Mouse (Mus musculus): ENCODE data around the gene Rnf5.

Gene Rnf5

DNA sequence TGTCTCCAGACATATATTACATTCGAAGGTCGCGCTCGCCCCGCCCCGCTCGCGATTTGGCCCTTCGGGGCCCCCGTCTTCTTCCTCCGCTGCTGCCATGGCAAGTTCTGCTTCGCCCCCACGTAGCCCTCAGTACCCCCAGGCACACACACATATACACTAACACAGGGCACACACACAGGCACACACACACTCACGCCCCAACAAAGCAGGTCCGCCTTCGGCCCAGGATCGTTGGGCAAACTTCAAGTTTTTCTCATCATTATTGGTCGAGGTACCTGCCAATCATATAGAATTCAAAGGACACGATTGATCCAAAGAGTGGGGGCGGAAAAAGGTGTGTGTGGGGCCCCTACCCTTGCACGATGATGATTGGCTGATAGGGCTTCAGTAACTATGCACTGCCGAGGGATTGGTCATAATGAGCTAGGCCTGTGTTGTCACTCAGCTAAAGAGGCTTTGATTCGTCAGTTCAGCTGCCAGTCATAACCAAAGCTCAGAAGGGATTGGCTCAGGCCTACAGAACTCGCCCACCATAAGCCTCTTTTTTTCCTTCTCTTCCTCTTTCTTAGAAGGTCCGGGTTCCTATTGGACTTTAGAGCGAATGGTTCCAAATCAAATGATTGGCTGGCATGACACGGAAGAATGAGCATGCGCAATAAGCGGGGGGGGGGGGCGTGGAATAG lies at the start of gene Rnf5:
Gene Rnf5 (minus strand): TSS at position 316 of the 686 bp plus-strand sequence.
- DNase-seq, result peak; percentile 98 to 99

- DNase-seq, result no peak
Measured at GRCm38 (mm10) chr17:34652985-34653384, 49.5 kb upstream of the Rnf5 start.

DNA sequence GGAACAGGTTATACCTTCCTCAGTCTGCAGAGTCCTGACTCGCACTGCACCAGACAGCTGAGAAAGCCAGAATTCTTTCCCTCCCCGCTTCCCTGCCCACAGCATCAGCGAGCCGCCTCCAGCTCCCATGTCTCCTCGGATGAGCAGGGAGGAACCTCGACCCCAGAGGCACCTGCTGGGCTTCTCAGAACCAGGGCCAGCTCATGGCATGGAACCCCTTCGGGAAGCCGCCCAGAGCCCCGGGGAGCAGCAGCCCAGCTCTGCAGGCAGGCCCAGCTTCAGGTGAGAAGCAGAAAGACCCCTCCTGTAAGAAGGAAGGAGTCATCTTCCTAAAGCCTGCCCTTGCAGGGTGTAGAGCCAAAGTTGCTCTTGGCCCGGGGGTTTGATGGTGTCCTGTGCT lies 49.1 kb upstream of the Rnf5 start:
- no peak for DNase-seq

DNA sequence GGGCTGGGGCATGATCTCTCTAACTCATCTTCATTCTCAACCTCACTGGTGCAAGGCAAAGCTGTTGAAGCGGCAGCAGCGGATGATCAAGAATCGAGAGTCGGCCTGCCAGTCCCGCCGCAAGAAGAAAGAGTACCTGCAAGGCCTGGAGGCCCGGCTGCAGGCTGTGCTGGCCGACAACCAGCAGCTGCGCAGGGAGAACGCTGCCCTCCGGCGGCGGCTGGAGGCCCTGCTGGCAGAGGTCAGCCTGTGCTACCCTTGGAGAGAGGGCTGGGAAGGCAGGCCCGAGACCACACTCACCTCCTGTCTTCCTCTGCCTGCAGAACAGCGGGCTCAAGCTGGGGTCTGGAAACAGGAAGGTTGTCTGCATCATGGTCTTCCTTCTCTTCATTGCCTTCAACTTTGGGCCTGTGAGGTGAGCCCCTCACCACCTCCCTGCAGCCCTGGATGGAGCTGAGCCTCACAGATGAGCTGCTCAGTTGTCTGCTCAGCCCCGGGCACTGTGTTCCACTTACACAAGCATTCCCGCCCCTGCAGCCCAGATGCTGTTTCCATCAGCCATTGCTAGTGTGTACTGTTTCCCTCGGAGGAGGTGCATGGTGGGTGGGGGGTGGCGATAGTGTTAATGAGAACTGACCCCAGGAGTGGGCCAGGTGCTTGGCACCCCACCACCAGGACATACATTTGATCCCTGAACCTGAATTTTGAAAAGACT lies 48.2 kb upstream of the Rnf5 start:
- DNase-seq, result peak; percentile 73 to 82

DNA sequence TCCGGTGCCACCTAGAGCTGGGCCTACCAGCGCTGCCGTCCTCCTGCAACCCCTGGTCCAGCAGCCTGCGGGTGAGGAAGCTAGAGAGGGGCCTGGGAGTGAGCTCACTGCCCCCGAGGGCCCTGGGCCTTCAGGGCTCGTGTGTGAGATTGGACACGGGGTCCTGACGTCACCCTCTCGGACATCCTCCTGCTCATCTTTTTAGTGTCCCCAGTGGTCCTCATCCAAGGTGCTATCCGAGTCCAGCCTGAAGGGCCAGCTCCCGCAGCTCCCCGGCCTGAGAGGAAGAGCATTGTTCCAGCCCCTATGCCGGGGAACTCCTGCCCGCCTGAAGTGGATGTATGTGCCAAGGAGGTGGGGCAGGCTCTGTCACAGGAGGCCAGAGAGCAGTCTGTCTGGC lies 47.3 kb upstream of the Rnf5 start:
- no peak for DNase-seq

DNA sequence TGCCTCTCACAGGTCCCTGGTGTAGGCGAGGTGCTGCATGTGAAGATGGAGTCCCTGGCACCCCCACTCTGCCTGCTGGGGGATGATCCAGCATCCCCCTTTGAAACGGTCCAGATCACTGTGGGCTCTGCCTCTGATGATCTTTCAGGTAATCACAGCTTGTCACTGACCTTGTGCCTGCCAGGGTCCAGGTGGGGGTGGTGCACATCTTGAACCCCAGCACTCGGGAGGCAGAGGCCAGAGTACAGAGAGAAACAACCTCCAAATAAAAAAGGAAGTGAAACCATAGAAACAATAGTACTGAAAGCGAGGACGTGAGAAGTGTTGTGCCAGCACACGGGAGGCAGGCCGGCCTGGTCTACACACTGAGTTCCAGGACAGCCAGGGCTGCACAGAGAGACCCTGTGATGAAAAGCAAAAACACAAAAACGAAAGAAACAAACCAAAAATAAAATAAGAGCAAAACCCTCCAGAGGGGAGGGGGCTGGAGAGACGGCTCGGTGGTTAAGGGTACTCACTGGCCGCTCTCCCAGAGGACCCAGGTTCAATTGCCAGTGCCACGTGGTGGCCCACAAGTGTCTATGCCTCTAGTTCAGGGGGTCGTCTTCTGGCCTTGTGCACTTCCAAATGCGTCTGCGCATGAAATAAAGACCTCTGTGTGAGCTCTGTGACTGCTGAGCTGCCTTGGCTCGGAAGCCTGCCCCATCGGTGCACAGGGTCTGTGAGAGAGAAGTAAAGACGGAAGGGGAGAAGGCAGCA lies 45.8 kb upstream of the Rnf5 start:
- DNase-seq, result no peak

- no peak for DNase-seq
Measured at GRCm38 (mm10) chr17:34648141-34648890, 44.8 kb upstream of the Rnf5 start.

DNA sequence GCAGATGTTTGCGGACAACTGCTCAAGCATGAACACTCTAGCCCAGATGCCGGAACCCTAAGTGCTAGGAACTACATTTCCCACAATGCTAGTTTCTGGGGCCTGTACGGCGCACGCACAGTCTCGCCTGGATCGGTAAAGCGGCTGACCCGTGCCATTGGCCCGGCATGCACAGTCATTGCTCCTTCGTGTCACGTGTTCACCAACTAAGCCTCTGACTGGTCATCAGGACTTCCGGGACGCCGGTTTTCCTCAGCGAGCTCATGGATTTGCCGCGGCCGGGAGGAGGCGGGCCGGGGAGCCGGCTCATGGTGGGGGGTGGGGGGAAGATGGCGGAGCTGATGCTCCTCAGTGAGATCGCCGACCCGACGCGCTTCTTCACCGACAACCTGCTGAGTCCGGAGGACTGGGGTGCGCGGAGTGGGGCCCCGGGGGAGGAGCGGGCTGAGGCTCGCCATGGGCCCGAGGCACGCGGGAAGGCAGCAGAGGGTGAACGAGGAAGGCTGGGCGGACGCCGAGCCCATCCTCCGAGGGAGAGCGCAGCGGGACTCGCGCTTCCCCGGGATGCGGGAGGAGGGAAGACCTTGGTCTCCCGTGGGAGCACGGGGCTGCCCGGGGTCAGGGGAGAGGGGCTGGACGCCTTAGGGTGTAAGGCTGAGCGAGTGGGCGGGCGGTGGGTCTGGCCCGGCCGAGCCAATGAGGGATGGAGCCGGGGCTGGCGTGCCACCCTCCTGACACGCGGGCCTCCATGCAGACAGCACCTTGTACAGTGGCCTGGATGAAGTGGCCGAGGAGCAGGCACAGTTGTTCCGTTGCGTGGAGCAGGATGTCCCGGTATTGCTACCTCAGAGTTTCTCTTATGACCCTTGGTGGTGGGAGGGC lies 43.7 kb upstream of the Rnf5 start, which contains the start of gene Atf6b:
Gene Atf6b (plus strand): TSS at position 241 of the 882 bp plus-strand sequence.
- DNase-seq, result peak; percentile 94 to 97

- no peak for DNase-seq
Measured at GRCm38 (mm10) chr17:34645831-34646511, 42.5 kb upstream of the Rnf5 start.

- DNase-seq, result no peak
Measured at GRCm38 (mm10) chr17:34645256-34645829, 41.9 kb upstream of the Rnf5 start.

DNA sequence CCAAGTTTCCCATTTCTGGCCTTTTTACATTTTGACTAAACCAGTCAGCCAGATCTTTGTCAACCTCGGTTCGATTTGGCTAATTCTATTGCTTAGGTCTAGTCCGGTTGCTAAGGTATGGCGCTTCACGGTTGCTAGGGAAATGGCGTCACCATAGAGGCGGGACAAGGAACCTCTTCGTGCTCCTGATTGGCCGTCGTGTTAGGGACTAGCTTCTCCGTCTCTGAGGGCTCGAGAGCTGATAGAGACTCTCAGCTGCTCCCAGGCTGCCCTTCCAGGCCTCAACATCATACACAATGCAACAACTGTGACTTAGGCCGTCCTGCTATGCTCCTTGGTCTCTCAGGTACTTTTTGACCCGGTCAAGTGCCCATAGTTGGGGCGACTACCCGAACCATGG lies 41.1 kb upstream of the Rnf5 start, which contains the start of gene Fkbpl:
Gene Fkbpl (plus strand): TSS at position 157 of the 400 bp plus-strand sequence.
- DNase-seq, result peak; percentile 96 to 97

- DNase-seq, result no peak
Measured at GRCm38 (mm10) chr17:34643944-34644343, 40.5 kb upstream of the Rnf5 start.

GRCm38 (mm10) chr17:34643379-34643778 lies 39.9 kb upstream of the Rnf5 start:
- DNase-seq, result no peak

GRCm38 (mm10) chr17:34641945-34642344 lies 38.5 kb upstream of the Rnf5 start:
- no peak for DNase-seq

- peak; percentile 55 to 71 for DNase-seq
Measured at GRCm38 (mm10) chr17:34640778-34641601, 37.5 kb upstream of the Rnf5 start.

DNA sequence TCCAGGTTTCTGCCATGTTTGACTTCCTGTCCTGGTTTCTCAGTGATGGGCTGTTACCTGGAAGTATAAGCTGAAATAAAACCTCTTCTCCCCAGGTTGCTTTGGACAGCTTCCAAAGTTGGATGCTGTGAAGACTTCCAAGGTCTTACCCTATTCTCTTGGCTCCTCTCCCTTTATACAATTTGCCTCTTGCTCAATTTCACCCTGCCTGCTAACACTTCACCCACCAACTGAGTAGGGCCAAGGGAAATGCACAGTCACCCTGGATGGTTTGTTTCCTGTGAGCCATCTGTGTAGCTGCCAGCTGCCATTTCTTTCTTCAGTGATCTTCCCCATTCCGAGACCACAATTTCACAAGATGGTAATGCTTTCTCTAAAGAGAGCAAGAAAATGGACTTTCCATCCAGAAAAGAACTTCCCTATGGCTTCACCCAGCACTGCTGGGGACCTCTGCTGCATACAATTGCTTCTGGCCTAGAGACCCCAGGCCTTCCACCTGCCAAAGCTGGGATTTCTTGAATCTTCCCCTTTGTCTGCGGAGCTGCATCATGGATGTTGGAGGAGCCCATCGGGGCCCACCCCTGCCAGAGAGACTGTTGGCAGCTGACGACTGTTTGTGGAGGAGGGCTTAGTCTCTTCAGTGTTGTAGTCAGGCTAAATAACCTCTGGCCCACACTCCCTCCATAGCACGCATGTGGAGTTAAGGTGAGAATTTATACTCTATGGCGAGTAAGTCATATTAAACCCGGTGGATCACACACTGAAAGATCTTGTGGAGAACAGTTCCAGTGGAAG lies 36.2 kb upstream of the Rnf5 start:
- no peak for DNase-seq

DNA sequence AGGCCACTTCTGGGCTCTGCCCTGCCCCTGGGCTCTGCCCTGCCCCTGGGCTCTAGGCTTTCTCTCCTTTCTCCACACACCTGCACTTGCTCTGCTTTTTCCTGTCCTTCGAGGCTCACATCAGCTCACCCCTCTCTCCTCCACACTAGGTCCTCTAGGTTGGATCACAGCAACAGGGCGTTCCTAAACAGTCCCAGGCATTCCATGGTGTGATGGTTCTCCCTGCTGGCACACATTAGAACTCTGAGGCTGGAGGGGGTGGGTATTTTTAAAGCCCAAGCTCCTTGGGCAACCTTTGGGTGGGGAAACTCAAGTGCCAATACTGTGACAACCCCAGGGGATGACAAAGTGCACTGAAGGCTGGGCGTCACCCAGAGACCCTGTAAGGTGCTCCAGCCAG lies 34.0 kb upstream of the Rnf5 start:
- no peak for DNase-seq

- DNase-seq, result no peak
Measured at GRCm38 (mm10) chr17:34635671-34636070, 32.2 kb upstream of the Rnf5 start.

DNA sequence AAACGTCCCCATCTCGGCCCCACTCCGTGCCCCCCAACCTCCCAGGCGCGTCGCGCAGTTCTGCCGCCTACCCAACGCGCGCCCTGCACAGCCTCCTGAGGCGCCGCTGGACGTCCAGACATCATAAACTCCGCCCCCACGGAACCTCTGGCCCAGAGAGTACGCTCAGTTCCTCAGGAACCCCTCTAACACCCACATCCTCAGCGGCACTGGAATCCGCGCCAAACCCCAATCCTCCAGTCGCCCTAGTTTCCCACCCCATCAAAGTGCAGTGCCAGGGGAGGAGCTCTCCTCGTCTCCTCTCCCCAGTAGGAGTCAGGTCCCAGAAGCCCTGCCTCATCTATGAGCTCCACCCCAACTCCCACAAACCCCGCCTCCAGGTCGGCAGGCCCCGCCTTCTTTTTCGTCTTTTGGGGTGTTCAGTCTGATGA lies 28.8 kb upstream of the Rnf5 start:
- DNase-seq, result peak; percentile 85 to 89

Measured in kidney, postnatal 4 days (tissue).